Mouse (Mus musculus) embryonic stem cell, embryonic (primary cell): Measurements from ENCODE around the gene Inpp5a.

Experiments used
- CTCF ChIA-PET, 4 experiments: fragments of 300-600 bp in 2 of 4; fragments of 350-600 bp in 2 of 4; sonication (Branson Sonifier 250); formaldehyde crosslinking; loops; one replicate each; lab custom pipeline; 2022; ENCODE audit warnings: inconsistent platforms in 2 of 4; lab: Charles Lee
- POLR2A ChIA-PET, 4 experiments: fragments of 300-600 bp in 2 of 4; fragments of 350-600 bp in 2 of 4; sonication (Branson Sonifier 250); formaldehyde crosslinking; loops; one replicate each; lab custom pipeline; 2022; ENCODE audit warnings: antibody characterized with exemption in 4 of 4, inconsistent platforms in 1 of 4; lab: Charles Lee

Inpp5a gene

GRCm38 (mm10) chr7:139388670-139389212 is at the start of gene Inpp5a:
TSS of gene Inpp5a (plus strand) at chr7:139389109.
- POLR2A ChIA-PET: interaction anchor here in 3 of 4 experiments (0.6 to 5.3 kb wide), 45 partner anchors 9 to 1951 kb away, joined by 3 to 49 read pairs (median 4); partner anchors contain the start of genes Lrrc27 (in 2 of the 3), Stk32c (in 2 of the 3), Dpysl4 (in 1 of the 3) and Glrx3 (in 1 of the 3)
- CTCF ChIA-PET: interaction anchor here in 3 of 4 experiments (0.6 to 1.4 kb wide), 8 partner anchors 8 to 1786 kb away, joined by 3 to 6 read pairs (median 3); no protein-coding TSS in a partner anchor

GRCm38 (mm10) chr7:139339184-139339583 is 49.7 kb upstream of the Inpp5a start:
- CTCF ChIA-PET: no interaction called here
- POLR2A ChIA-PET: interaction anchor here in 3 of 4 experiments (0.6 to 2.8 kb wide), 6 partner anchors 8 to 30 kb away, joined by 3 to 11 read pairs (median 5); no protein-coding TSS in a partner anchor

- ChIA-PET CTCF (no interaction called here), POLR2A (no interaction called here)
Observed at GRCm38 (mm10) chr7:139341020-139341660, 47.8 kb upstream of the Inpp5a start.

GRCm38 (mm10) chr7:139342809-139343208 is 46.1 kb upstream of the Inpp5a start:
- CTCF ChIA-PET: interaction anchor here in 3 of 4 experiments (0.6 to 0.7 kb wide), 3 partner anchors 69 to 1995 kb away, joined by 3 to 9 read pairs (median 4); no protein-coding TSS in a partner anchor
- POLR2A ChIA-PET: interaction anchor here in 2 of 4 experiments (0.6 to 1.0 kb wide), 3 partner anchors 8 to 24 kb away, joined by 3 to 19 read pairs (median 3); no protein-coding TSS in a partner anchor

- ChIA-PET POLR2A (interaction anchor here in 2 of 4 experiments (0.6 to 1.9 kb wide), 6 partner anchors 8 to 1193 kb away, joined by 3 to 9 read pairs (median 4); partner anchors contain the start of gene Inpp5a (in 1 of the 2)), CTCF (no interaction called here)
Observed at GRCm38 (mm10) chr7:139347051-139347450, 41.9 kb upstream of the Inpp5a start.

- CTCF ChIA-PET: no interaction called here
- POLR2A ChIA-PET: no interaction called here
Observed at GRCm38 (mm10) chr7:139350606-139351005, 38.3 kb upstream of the Inpp5a start.

- CTCF ChIA-PET: no interaction called here
Observed at GRCm38 (mm10) chr7:139354370-139355139, 34.4 kb upstream of the Inpp5a start.

GRCm38 (mm10) chr7:139357043-139357442 is 31.9 kb upstream of the Inpp5a start:
- POLR2A ChIA-PET: interaction anchor here in 1 of 4 experiments (1.6 kb wide), 1 partner anchor 11 kb away, joined by 3 read pairs; no protein-coding TSS in a partner anchor

More at GRCm38 (mm10) chr7:139354370-139355139, 34.4 kb upstream of the Inpp5a start:
- POLR2A ChIA-PET: interaction anchor here in 1 of 4 experiments (3.2 kb wide), 1 partner anchor 9 kb away, joined by 10 read pairs; no protein-coding TSS in a partner anchor

GRCm38 (mm10) chr7:139359906-139360305 is 29.0 kb upstream of the Inpp5a start:
- CTCF ChIA-PET: no interaction called here

More at GRCm38 (mm10) chr7:139357043-139357442, 31.9 kb upstream of the Inpp5a start:
- CTCF ChIA-PET: no interaction called here

GRCm38 (mm10) chr7:139360890-139361559 is 27.9 kb upstream of the Inpp5a start:
- ChIA-PET POLR2A (interaction anchor here in 1 of 4 experiments (0.6 kb wide), 1 partner anchor 252 kb away, joined by 3 read pairs; no protein-coding TSS in a partner anchor), CTCF (no interaction called here)

More at GRCm38 (mm10) chr7:139359906-139360305, 29.0 kb upstream of the Inpp5a start:
- POLR2A ChIA-PET: interaction anchor here in 1 of 4 experiments (0.6 kb wide), 1 partner anchor 11 kb away, joined by 3 read pairs; no protein-coding TSS in a partner anchor

- POLR2A ChIA-PET: interaction anchor here in 1 of 4 experiments (2.7 kb wide), 1 partner anchor 23 kb away, joined by 11 read pairs; no protein-coding TSS in a partner anchor
- CTCF ChIA-PET: interaction anchor here in 1 of 4 experiments (0.6 kb wide), 1 partner anchor 228 kb away, joined by 3 read pairs; no protein-coding TSS in a partner anchor
Observed at GRCm38 (mm10) chr7:139361799-139362198, 27.1 kb upstream of the Inpp5a start.

GRCm38 (mm10) chr7:139362514-139362913 is 26.4 kb upstream of the Inpp5a start:
- ChIA-PET CTCF (no interaction called here), POLR2A (interaction anchor here in 3 of 4 experiments (0.7 to 3.7 kb wide), 6 partner anchors 24 to 150 kb away, joined by 3 to 49 read pairs (median 12); partner anchors contain the start of genes Inpp5a (in 2 of the 3), Lrrc27 (in 1 of the 3) and Stk32c (in 1 of the 3))

GRCm38 (mm10) chr7:139363281-139364004 is 25.5 kb upstream of the Inpp5a start:
- POLR2A ChIA-PET: interaction anchor here (0.6 to 3.7 kb wide), 47 partner anchors 9 to 739 kb away, joined by 3 to 49 read pairs (median 4); partner anchors contain the start of genes Inpp5a (in 3 of the 4), Lrrc27 (in 2 of the 4), Stk32c (in 2 of the 4) and Fuom (in 1 of the 4)
- CTCF ChIA-PET: no interaction called here

GRCm38 (mm10) chr7:139364005-139364557 is 24.8 kb upstream of the Inpp5a start:
- ChIA-PET POLR2A (interaction anchor here (0.6 to 3.7 kb wide), 51 partner anchors 9 to 755 kb away, joined by 3 to 49 read pairs (median 4); partner anchors contain the start of genes Inpp5a (in 3 of the 4), Lrrc27 (in 2 of the 4), Stk32c (in 2 of the 4) and Dpysl4 (in 1 of the 4)), CTCF (interaction anchor here in 2 of 4 experiments (0.6 kb wide), 6 partner anchors 61 to 1692 kb away, joined by 3 to 4 read pairs (median 3); partner anchors contain the start of gene Cfap46 (in 1 of the 2))

- POLR2A ChIA-PET: interaction anchor here in 3 of 4 experiments (0.6 to 3.7 kb wide), 24 partner anchors 8 to 737 kb away, joined by 3 to 49 read pairs (median 6); partner anchors contain the start of genes Inpp5a (in 3 of the 3), Fuom (in 1 of the 3), Lrrc27 (in 1 of the 3) and Stk32c (in 1 of the 3)
- CTCF ChIA-PET: interaction anchor here in 1 of 4 experiments (0.6 kb wide), 1 partner anchor 62 kb away, joined by 3 read pairs; no protein-coding TSS in a partner anchor
Observed at GRCm38 (mm10) chr7:139364936-139365830, 23.7 kb upstream of the Inpp5a start.
